Mouse (Mus musculus) thymus, adult 2 months (tissue): Measurements from ENCODE around the gene Dhx35. TPM values are rescaled to one million over a fixed set of nuclear protein-coding genes. Genes with fewer than 3 reads are reported as not detected.
A peak's percentile ranks its signal among the peaks of the same experiment; 100 is the strongest.

Experiments
- DNase-seq: peaks from one replicate; pipeline ENCODE4 v3.0.0; 2021
- H3K27ac ChIP-seq: fragments of 200-500 bp; 2 replicates; pipeline ENCODE4 v1.5.1; 2012; ENCODE audit warnings: low read length, control low read depth; ENCODE audit not compliant: control insufficient read depth, insufficient read depth
- H3K27me3 ChIP-seq: fragments of 200-500 bp; 2 replicates; pipeline ENCODE4 v1.6.1; 2012; ENCODE audit warnings: mild to moderate bottlenecking, low read length, moderate library complexity, mixed read lengths; ENCODE audit not compliant: control insufficient read depth, insufficient read depth
- H3K36me3 ChIP-seq: fragments of 200-500 bp; 2 replicates; pipeline ENCODE4 v1.6.1; 2012; ENCODE audit warnings: mild to moderate bottlenecking, low read length, moderate library complexity; ENCODE audit not compliant: control insufficient read depth, insufficient read depth
- H3K4me1 ChIP-seq: fragments of 200-500 bp; replicated peaks from 2 replicates; pipeline ENCODE4 v1.6.1; 2012; ENCODE audit warnings: low read length; ENCODE audit not compliant: control insufficient read depth, insufficient read depth
- H3K4me3 ChIP-seq: fragments of 200-500 bp; 2 replicates; pipeline ENCODE4 v1.5.1; 2012; ENCODE audit warnings: mild to moderate bottlenecking, low read length, control low read depth, moderate library complexity; ENCODE audit not compliant: control insufficient read depth, insufficient read depth
- CTCF ChIP-seq: fragments of 200-500 bp; IDR thresholded peaks from 2 replicates; pipeline ENCODE4 v1.5.1; 2012; ENCODE audit warnings: mild to moderate bottlenecking, control low read depth, low read length, moderate library complexity, borderline replicate concordance; ENCODE audit not compliant: control insufficient read depth, poor library complexity, insufficient read depth; ENCODE audit errors: extremely low read depth
- POLR2A ChIP-seq: fragments of 200-500 bp; IDR thresholded peaks from 2 replicates; pipeline ENCODE4 v1.6.1; 2012; ENCODE audit warnings: mild to moderate bottlenecking, low read length, control low read depth, moderate library complexity; ENCODE audit not compliant: control insufficient read depth, poor library complexity, insufficient read depth; ENCODE audit errors: extremely low read depth
- WGBS: fragments of 180-500 bp; shearing (Covaris S2); methylation state at CpG from one replicate; pipeline ENCODE4 v1.1.7; 2018; 5-methylcytosine and 5-hydroxymethylcytosine counted together
- polyA plus RNA-seq: library from polyadenylated mRNA; depleted of rRNA; stranded (reverse); fragments of >200 nt; gene quantifications from 2 replicates; pipeline ENCODE4 v1.2.3, GENCODE M21; 2012

Gene Dhx35
- polyA plus RNA-seq, 1 experiment: 29.9 TPM

- TF ChIP-seq CTCF (no peak), POLR2A (no peak)
- H3K27me3 ChIP-seq: no peaks in the 10 kb centered on the region
- no peak overlapping the region for H3K4me3 ChIP-seq
- DNase-seq: no peak
- no peak overlapping the region for H3K27ac ChIP-seq
- H3K4me1 ChIP-seq: no peaks in the 10 kb centered on the region
- H3K36me3 ChIP-seq: no peaks in the 10 kb centered on the region; the same call in 1 of the 2 replicates
- WGBS: 92% methylated on average over 9 of the region's 9 CpGs
Observed at GRCm38 (mm10) chr2:158849416-158849815, 54.8 kb downstream of the Dhx35 start.

- DNase-seq: peak; percentile 76
- no peaks in the 10 kb centered on the region for H3K4me1 ChIP-seq
- no peaks in the 10 kb centered on the region for H3K27me3 ChIP-seq
- no peak overlapping the region for H3K27ac ChIP-seq
- TF ChIP-seq POLR2A (no peak), CTCF (no peak)
- 36% methylated on average over 2 of the region's 2 CpGs for WGBS
- H3K36me3 ChIP-seq: no peaks in the 10 kb centered on the region; the same call in 1 of the 2 replicates
- H3K4me3 ChIP-seq: no peak overlapping the region
Observed at GRCm38 (mm10) chr2:158852579-158852978, 58.0 kb downstream of the Dhx35 start.

GRCm38 (mm10) chr2:158856896-158857499 lies 62.4 kb downstream of the Dhx35 start:
- no peak for TF ChIP-seq POLR2A
- TF ChIP-seq CTCF: no peak
- Histone ChIP-seq H3K27ac (no peak overlapping the region), H3K4me1 (no peaks in the 10 kb centered on the region), H3K27me3 (no peaks in the 10 kb centered on the region), H3K4me3 (no peak overlapping the region), H3K36me3 (no peaks in the 10 kb centered on the region)
- no peak for DNase-seq
- 94% methylated on average over 10 of the region's 10 CpGs for WGBS

GRCm38 (mm10) chr2:158857579-158857978 lies 63.0 kb downstream of the Dhx35 start:
- DNase-seq: no peak
- TF ChIP-seq POLR2A: no peak
- TF ChIP-seq CTCF: no peak
- 95% methylated on average over 15 of the region's 15 CpGs for WGBS
- no peak overlapping the region for H3K27ac ChIP-seq
- H3K36me3 ChIP-seq: no peaks in the 10 kb centered on the region
- H3K4me3 ChIP-seq: no peak overlapping the region
- no peaks in the 10 kb centered on the region for H3K4me1 ChIP-seq
- H3K27me3 ChIP-seq: no peaks in the 10 kb centered on the region

- Histone ChIP-seq H3K27ac (no peak overlapping the region), H3K36me3 (no peaks in the 10 kb centered on the region), H3K4me1 (no peaks in the 10 kb centered on the region), H3K27me3 (no peaks in the 10 kb centered on the region), H3K4me3 (no peak overlapping the region)
- no peak for TF ChIP-seq CTCF
- no peak for TF ChIP-seq POLR2A
- DNase-seq: no peak
- WGBS: 85% methylated on average over 2 of the region's 2 CpGs
Observed at GRCm38 (mm10) chr2:158861115-158861514, 66.5 kb downstream of the Dhx35 start.

GRCm38 (mm10) chr2:158863341-158864125 lies 68.9 kb downstream of the Dhx35 start:
- H3K27ac ChIP-seq: no peak overlapping the region
- no peaks in the 10 kb centered on the region for H3K27me3 ChIP-seq
- H3K4me3 ChIP-seq: no peak overlapping the region
- 59% methylated on average over 11 of the region's 11 CpGs for WGBS
- peak; percentile 87; the same call in 1 of the 2 replicates for TF ChIP-seq CTCF
- no peak for TF ChIP-seq POLR2A
- DNase-seq: peak; percentile 57
- no peaks in the 10 kb centered on the region for H3K36me3 ChIP-seq
- H3K4me1 ChIP-seq: no peaks in the 10 kb centered on the region
